Mouse (Mus musculus) heart, postnatal 0 days (tissue): ENCODE results near the gene Hus1.

ENCODE experiments used
- CTCF ChIP-seq: IDR thresholded peaks from 2 replicates; pipeline ENCODE4 v1.5.1; 2016; ENCODE audit warnings: antibody characterized with exemption, control low read depth, low read depth
- EP300 ChIP-seq: IDR thresholded peaks from 2 replicates; pipeline ENCODE4 v1.6.1; 2016; ENCODE audit warnings: antibody characterized with exemption, low read depth

GRCm38 (mm10) chr11:8948871-8949270 is 62.1 kb downstream of the Hus1 start:
- no peak for TF ChIP-seq CTCF
- no peak for TF ChIP-seq EP300
